Mouse (Mus musculus) left cerebral cortex, adult 2 months (tissue): ENCODE measurements around the gene Cdkn2aipnl. TPM values are rescaled to one million over a fixed set of nuclear protein-coding genes. Genes with fewer than 3 reads are reported as not detected.

Source experiments
- DNase-seq, 2 experiments: peaks; one replicate each; pipeline ENCODE4 v3.0.0; 2021 to 2022; ENCODE audit warnings: low spot score in 2 of 2, mixed read lengths in 1 of 2; ENCODE audit errors: extremely low spot score in 1 of 2
- H3K27ac ChIP-seq: fragments of 200-600 bp; 2 replicates; pipeline ENCODE4 v1.8.1; 2022
- H3K4me3 ChIP-seq: fragments of 200-600 bp; 2 replicates; pipeline ENCODE4 v1.8.1; 2022
- CTCF ChIP-seq: fragments of 200-600 bp; IDR thresholded peaks from 2 replicates; pipeline ENCODE4 v1.8.1; 2022; ENCODE audit warnings: antibody characterized with exemption, mild to moderate bottlenecking, moderate library complexity
- intact Hi-C: fragments of 180-260 bp; cut with DNase I; formaldehyde crosslinking; loops from one replicate; pipeline ENCODE4 v1.15.1; 2025
- long read RNA-seq, 2 experiments: library from polyadenylated mRNA; stranded (forward); transcript quantifications; one replicate each; pipeline ENCODE4 v2.0.0; 2021; ENCODE audit warnings: borderline mapping rate in 2 of 2
- total RNA-seq, 2 experiments: library from RNA; stranded (reverse); gene quantifications; 2 replicates each; pipeline ENCODE4 v1.2.3; 2021

Cdkn2aipnl gene
- 10 to 100 TPM; 34.2 to 37.6 TPM for total RNA-seq
- long read RNA-seq, experiment 1, transcript Cdkn2aipnl-201 (3 exons, 1,832 nt): major isoform, 37 of 44 reads
- long read RNA-seq, experiment 1, partial matches to known transcripts: 5 of 44 reads
- long read RNA-seq, experiment 1, other reads (novel, unspliced or antisense): 2 of 44 reads
- long read RNA-seq, experiment 2, transcript Cdkn2aipnl-201 (3 exons, 1,832 nt): major isoform, 28 of 33 reads
- long read RNA-seq, experiment 2, partial matches to known transcripts: 5 of 33 reads
- long read RNA-seq, experiment 2, other reads (novel, unspliced or antisense): 0 of 33 reads

DNA sequence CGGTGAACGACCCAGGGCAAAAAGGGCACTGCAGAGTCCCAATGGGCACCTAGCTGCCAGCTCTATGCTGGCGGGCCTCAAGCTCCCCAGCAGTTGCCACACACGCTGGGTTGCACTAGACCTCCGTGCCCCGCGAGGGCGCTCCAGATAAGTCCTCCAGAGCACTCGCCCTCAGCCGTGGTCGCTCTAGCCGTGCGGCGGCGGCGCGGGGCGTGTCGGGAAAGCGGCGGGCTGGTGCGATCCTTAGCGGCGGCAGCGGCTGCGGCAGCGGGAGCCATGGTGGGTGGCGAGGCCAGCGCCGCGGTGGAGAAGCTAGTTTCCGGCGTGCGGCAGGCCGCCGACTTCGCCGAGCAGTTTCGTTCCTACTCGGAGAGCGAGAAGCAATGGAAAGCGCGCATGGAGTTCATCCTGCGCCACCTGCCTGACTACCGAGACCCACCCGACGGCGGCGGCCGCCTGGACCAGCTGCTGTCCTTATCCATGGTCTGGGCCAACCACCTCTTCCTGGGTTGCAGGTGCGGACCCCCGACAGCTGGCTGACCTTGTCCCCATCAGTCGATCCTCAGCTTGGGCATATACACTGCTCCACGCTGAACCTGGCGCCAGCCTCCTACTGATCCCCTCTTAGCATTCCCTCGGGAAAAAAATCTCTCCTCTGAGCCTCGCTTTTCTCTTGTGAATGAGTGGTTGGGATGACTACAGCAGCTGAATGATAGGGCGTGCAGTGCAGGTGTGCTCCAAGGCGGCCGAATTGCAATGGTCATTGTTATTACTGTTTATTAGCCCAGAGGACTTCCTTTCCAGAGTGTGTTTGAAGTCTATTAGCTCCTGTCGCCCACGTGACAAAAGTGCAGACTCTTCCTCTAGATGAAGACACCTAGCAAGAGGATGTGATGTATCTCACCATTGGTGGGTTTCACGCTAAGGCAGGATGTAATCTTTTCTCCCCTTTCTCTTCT, at the start of gene Cdkn2aipnl:
Cdkn2aipnl (plus strand) TSS at position 219 of the 959 bp plus-strand sequence.
- H3K27ac ChIP-seq: peak within 1 kb of the TSS; percentile 20
- peak; percentile 96 to 99 for DNase-seq
- intact Hi-C loops: loop anchor here (1.0 to 5.0 kb wide), 4 partner anchors 50 to 147 kb away; partner anchors contain the start of gene Jade2
- peak within 1 kb of the TSS; percentile 74 for H3K4me3 ChIP-seq
- peak; percentile 98 for TF ChIP-seq CTCF

DNA sequence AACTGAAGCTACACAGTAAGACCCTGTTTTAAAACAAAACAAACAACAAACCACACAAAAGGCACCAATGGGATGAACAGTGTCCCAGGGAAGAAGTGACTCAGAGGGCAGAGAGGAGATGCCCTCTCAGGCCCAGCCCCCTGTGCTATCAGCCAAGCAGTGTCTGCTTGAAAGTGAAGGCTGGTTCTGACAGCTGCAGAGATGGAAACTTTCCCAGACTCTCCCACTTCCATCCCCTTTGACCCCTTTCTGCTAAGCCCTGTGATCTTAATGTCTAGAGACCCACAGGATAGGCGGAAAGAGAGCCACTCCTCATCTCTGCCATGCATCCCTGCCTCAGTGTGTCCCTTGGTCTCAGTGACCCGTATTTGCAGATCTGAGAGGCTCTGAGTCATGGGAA, 49.5 kb upstream of the Cdkn2aipnl start:
- no peak overlapping the region for H3K4me3 ChIP-seq
- intact Hi-C loops: loop anchor here (5.0 kb wide), 1 partner anchor 49 kb away; the partner anchor contains the start of gene Cdkn2aipnl
- no peak for TF ChIP-seq CTCF

DNA sequence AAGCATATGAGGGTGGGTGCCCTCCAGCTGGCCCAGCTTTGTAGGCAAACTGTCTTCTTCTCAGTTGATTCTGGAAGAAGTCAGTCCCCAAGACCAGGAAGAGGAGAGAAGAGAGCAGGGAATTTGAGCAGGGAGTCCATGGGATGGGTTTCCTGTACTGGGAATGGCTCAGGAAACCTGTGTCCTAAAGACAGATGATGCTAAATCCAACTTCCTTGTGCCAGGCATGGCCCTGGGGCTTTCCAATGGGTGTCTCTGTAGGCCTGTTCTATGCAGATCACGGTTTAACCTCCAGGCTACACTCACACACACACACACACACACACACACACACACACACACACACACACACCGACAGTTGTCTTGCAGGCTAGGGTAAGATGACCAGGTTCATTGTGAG, 48.9 kb upstream of the Cdkn2aipnl start:
- intact Hi-C loops: loop anchor here (5.0 kb wide), 1 partner anchor 49 kb away; the partner anchor contains the start of gene Cdkn2aipnl
- no peak for TF ChIP-seq CTCF

More for the DNA sequence above, 49.5 kb upstream of the Cdkn2aipnl start:
- H3K27ac ChIP-seq: no peak overlapping the region
- no peak for DNase-seq

DNA sequence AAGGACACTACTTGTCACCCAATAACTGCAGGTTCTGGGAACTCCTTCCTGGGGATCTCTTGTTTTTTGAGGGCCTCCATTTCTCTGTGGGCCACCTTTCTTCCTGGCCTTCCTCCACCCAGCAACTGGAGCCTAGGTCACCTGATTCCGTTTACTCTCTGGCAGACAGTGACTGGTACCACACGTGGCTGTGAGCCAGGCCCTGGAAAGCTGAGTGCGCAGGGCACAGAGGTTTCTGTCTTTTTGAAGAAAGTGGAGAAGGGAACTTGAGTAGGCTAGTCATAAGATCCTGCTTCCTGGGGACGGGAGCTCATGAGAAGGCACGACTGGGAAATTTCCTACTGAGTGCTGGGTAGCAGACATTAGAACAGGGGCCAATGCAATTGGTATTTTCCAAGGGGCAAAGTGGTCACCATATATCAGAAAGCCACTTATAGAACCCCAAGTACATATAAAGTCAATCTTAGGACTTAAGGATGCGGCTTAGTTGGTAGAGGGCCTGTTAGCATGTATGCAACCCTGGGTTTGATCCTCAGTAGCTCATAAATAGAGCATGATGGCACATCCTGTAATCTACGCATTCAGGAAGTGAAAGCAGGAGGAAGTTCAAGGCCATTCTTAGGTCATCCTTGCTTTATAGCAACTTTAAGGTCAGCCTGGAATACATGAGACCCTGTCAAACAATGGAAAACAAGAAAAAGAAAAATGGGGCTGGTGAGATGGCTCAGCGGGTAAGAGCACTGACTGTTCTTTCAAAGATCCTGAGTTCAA, 45.9 kb upstream of the Cdkn2aipnl start:
- DNase-seq: no peak
- no peak for TF ChIP-seq CTCF
- Histone ChIP-seq H3K27ac (no peak overlapping the region), H3K4me3 (no peak overlapping the region)
- intact Hi-C loops: no loop called here

More for the DNA sequence above, 48.9 kb upstream of the Cdkn2aipnl start:
- DNase-seq: no peak
- Histone ChIP-seq H3K27ac (no peak overlapping the region), H3K4me3 (no peak overlapping the region)

DNA sequence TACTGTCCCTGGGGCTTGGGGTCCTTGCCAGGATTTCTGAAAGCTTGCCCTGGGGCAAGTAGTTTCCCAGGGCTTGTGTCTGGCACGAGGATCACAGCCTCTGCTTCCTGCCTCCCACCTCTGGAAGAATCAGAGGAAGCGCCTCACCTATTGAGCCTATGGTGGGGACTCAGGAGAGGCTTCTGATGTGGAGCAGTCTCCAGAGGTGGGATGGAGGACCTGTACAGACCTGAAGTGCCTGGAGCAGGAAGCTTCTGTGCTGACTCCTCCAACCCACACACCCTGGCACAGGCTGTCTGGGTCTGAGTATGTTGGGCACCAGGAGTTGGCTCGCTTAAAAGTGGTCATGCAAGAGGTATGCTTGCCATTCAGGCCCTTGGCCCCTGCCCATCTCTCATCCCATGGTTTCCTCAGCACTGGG, 45.0 kb upstream of the Cdkn2aipnl start:
- Histone ChIP-seq H3K4me3 (no peak overlapping the region), H3K27ac (no peak overlapping the region)
- DNase-seq: no peak
- intact Hi-C loops: no loop called here
- no peak for TF ChIP-seq CTCF

DNA sequence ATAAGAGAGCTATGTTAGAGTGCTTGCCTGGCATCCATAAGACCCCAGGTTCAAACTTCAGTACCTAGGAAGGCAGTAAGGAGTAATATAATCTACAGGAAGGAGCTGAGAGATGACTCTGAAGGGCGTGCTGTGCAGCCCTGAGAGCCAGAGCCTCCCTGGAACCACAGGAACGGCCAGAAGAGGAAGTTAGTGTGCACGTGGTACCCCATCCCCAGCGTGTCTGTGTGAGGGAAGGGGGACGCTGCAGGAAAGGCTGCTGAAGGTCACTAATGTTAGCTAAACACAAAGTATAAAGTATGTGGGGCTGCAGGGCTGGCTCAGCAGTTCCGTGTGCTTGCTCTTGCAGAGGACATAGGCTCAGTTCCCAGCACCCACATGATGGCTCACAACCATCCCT, 41.9 kb upstream of the Cdkn2aipnl start:
- no peak for DNase-seq
- no peak overlapping the region for H3K4me3 ChIP-seq
- TF ChIP-seq CTCF: no peak
- intact Hi-C loops: no loop called here
- no peak overlapping the region for H3K27ac ChIP-seq

DNA sequence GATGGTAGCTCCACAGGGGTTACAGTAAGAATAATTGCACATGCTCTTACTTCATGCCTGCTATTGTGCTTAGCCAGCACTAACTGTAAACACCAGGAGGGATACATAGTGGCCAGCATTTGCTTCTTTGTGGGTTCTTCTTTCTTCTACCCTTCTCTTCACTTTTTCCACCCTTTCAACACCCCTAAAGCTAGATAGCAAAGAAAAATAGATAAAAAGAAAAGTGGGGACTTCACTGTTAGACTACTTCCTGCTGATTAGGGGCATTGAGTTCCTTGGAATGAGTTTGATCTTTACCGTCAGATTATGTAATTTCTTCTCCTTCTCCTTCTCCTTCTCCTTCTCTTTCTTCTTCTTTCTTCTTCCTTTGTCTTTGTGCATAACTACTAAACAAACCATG, 41.1 kb upstream of the Cdkn2aipnl start:
- H3K27ac ChIP-seq: no peak overlapping the region
- DNase-seq: no peak
- TF ChIP-seq CTCF: no peak
- intact Hi-C loops: no loop called here
- no peak overlapping the region for H3K4me3 ChIP-seq

DNA sequence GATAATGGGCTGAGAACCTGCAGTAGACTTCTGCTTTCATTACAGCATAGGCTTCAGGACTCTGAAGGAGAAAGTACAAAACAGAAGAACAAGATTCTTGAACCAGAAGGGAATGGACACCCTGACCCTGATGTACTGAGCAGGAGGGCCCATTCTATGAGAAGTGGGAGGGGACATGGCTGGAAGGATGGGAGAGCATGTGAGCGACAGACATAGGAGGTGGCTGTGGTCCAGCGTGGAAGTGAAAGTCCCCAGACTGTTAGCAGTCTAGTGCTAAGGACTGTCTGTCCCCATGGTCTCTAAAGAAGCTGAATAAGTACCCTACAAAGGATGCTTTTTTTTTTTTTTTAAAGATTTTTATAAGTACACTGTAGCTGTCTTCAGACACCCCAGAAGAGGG, 40.4 kb upstream of the Cdkn2aipnl start:
- Histone ChIP-seq H3K27ac (no peak overlapping the region), H3K4me3 (no peak overlapping the region)
- no peak for DNase-seq
- intact Hi-C loops: no loop called here
- no peak for TF ChIP-seq CTCF

DNA sequence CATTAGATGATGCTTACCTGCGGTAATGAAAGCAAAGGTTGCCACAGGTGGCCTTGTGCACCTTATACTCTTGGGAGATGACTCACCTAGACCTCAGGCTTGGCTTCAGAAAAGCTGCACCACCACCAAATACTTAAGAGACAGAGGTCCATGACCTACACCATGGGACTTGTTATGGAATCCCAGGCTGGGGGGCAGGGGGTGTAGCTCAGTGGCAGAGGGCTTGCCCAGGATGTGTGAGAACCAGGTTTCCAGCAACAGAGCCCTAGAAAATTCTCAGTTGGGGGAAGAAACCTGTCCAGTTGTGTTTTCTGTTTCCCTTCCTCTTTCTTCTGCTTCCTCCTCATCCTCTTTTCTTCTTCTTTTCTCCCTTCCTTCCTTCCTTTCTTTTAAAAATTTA, 36.3 kb upstream of the Cdkn2aipnl start:
- Histone ChIP-seq H3K27ac (no peak overlapping the region), H3K4me3 (no peak overlapping the region)
- DNase-seq: no peak
- intact Hi-C loops: no loop called here
- TF ChIP-seq CTCF: no peak

DNA sequence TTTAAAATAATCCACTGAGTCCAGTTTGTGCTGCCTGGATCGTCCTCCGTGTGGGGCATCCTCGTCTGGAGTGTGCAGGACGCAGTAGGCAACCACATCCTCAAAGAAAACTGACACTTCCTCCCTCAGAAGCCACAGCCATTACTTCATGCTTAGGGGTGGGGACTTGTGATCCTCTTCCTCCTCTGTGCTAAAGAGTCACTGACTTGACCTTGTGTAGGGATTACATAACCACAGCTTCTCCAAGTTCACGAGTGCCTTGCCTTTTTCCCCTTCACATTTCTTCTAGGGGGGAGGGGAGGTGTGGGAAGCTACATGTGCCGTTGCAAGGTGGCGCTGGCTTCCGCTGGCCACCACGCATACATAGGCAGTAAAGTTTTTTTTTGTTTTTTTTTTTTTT, 35.7 kb upstream of the Cdkn2aipnl start:
- no peak overlapping the region for H3K4me3 ChIP-seq
- no peak for DNase-seq
- H3K27ac ChIP-seq: no peak overlapping the region
- no peak for TF ChIP-seq CTCF
- intact Hi-C loops: no loop called here

DNA sequence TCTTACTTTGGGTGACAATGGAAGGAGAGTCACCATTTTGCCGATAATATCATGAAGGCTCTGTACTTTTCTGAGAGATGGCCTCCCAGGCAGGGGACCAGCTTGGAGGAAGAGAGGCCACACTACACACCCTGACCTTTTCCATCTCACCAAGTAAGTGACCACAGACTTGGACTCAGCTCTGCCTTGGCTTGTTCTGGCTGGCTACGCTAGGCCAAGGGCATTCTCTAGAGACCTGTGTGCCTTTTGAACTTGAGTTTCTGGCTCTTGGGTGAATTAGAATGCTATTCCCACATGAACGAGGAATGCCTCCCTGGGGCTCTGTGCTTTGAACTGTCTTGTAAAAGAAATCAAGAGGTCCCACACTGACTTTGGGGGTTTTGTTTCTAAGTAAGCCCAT, 33.2 kb upstream of the Cdkn2aipnl start:
- Histone ChIP-seq H3K4me3 (no peak overlapping the region), H3K27ac (no peak overlapping the region)
- intact Hi-C loops: no loop called here
- no peak for DNase-seq
- no peak for TF ChIP-seq CTCF
